Mouse (Mus musculus): ENCODE results near the gene Dmpk.

DNA sequence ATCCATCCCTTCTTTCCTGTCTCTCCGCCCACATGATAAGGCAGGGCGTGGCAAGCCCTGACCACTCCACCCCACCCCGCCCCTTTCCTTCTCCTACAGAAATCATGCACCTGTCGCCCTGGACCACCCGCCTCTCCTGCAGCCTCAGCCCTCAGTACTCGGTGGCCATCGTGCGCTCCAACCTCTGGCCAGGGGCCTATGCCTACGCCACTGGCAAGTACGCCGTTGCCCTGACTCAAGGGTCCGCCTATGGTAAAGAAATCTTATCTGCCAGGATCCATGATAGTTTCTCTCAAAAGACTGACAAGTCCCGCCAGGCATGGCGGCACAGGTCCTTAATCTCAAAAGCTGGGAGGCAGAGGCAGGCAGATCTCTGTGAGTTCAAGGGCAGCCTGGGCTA, 15.7 kb upstream of the Dmpk start:
- TF ChIP-seq CTCF (IDR thresholded peaks at IDR 0.05; ENCODE audit: extremely low read depth, insufficient read depth, insufficient read length, insufficient replicate concordance): no peak
- no peak for TF ChIP-seq POLR2A (IDR thresholded peaks at IDR 0.05; ENCODE audit: low read depth, low read length)
